Mouse (Mus musculus) MEL (cell line): ENCODE data around the gene Ndp.

Experiments
- BHLHE40 ChIP-seq: IDR thresholded peaks from 2 replicates; pipeline ENCODE4 v1.6.1; 2012; ENCODE audit warnings: low read depth, mild to moderate bottlenecking, inconsistent platforms, low read length, improper control_type of control experiment, borderline replicate concordance
- CHD1 ChIP-seq: IDR thresholded peaks from 2 replicates; pipeline ENCODE4 v1.6.1; 2012; ENCODE audit warnings: low read depth, mild to moderate bottlenecking, inconsistent platforms, low read length, improper control_type of control experiment
- CHD2 ChIP-seq: IDR thresholded peaks from 2 replicates; pipeline ENCODE4 v1.6.1; 2011; ENCODE audit warnings: low read length, improper control_type of control experiment
- CTCF ChIP-seq, 3 experiments: IDR thresholded peaks in 2 of 3; conservative IDR thresholded peaks in 1 of 3; 2 replicates each; pipeline ENCODE4 v1.5.1; 2011 to 2012; ENCODE audit warnings: low read length in 3 of 3, low read depth in 2 of 3, mild to moderate bottlenecking in 2 of 3, improper control_type of control experiment in 1 of 3, inconsistent platforms in 1 of 3, mixed read lengths in 1 of 3, moderate library complexity in 1 of 3; ENCODE audit not compliant: control insufficient read depth in 1 of 3, insufficient read depth in 1 of 3, poor library complexity in 1 of 3, severe bottlenecking in 1 of 3
- EP300 ChIP-seq, 2 experiments: IDR thresholded peaks; 2 replicates each; pipeline ENCODE4 v1.6.1; 2011; ENCODE audit warnings: improper control_type of control experiment in 2 of 2, low read length in 2 of 2, low read depth in 1 of 2, mild to moderate bottlenecking in 1 of 2
- MXI1 ChIP-seq: IDR thresholded peaks from 2 replicates; pipeline ENCODE4 v1.6.1; 2011; ENCODE audit warnings: mild to moderate bottlenecking, low read depth, low read length, improper control_type of control experiment
- POLR2A ChIP-seq, 2 experiments: IDR thresholded peaks; 2 replicates each; pipeline ENCODE4 v1.6.1; 2011 to 2012; ENCODE audit warnings: low read length in 2 of 2, mild to moderate bottlenecking in 2 of 2, control low read depth in 1 of 2, improper control_type of control experiment in 1 of 2, low read depth in 1 of 2, moderate library complexity in 1 of 2; ENCODE audit not compliant: control insufficient read depth in 1 of 2, insufficient read depth in 1 of 2, poor library complexity in 1 of 2
- RCOR1 ChIP-seq: IDR thresholded peaks from 2 replicates; pipeline ENCODE4 v1.6.1; 2012; ENCODE audit warnings: low read depth, mild to moderate bottlenecking, inconsistent platforms, low read length, improper control_type of control experiment
- TCF12 ChIP-seq: IDR thresholded peaks from 2 replicates; pipeline ENCODE4 v1.6.1; 2014; ENCODE audit warnings: low read depth, mild to moderate bottlenecking, inconsistent platforms, low read length, improper control_type of control experiment, moderate library complexity
- USF2 ChIP-seq, 2 experiments: IDR thresholded peaks; 2 replicates each; pipeline ENCODE4 v1.6.1; 2011 to 2012; ENCODE audit warnings: improper control_type of control experiment in 2 of 2, low read length in 2 of 2, borderline replicate concordance in 1 of 2, inconsistent platforms in 1 of 2, low read depth in 1 of 2, mild to moderate bottlenecking in 1 of 2; ENCODE audit not compliant: insufficient read depth in 1 of 2
- ZMIZ1 ChIP-seq: IDR thresholded peaks from 2 replicates; pipeline ENCODE4 v1.6.1; 2012; ENCODE audit warnings: low read depth, mild to moderate bottlenecking, inconsistent platforms, low read length, improper control_type of control experiment, moderate library complexity
- ZNF384 ChIP-seq: IDR thresholded peaks from 2 replicates; pipeline ENCODE4 v1.6.1; 2012; ENCODE audit warnings: low read depth, mild to moderate bottlenecking, inconsistent platforms, low read length, improper control_type of control experiment

DNA sequence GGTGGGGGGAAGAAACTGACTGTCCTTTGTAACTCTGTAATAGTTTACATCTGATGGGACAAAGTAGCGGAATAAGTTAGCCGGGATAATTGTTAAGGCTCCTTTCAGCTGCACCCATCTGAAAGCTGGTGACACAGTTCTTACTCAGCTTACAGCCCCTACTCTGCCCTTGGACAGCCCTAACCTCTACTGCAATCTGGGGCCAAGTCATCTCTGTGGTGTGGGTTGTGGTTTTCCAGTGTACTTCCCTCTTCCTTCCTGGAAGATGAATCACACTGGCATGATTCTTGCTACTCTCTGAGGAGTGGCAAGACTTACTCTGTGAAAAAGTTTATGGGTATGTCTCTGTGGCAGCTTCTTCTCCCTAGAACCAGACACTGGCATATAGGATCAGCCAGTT, 43.2 kb upstream of the Ndp start:
- no peak for TF ChIP-seq TCF12
- no peak for TF ChIP-seq EP300 (IDR thresholded peaks at IDR 0.05; ENCODE audit: low read depth in 1 of 2, low read length in 2 of 2)
- no peak for TF ChIP-seq POLR2A (IDR thresholded peaks at IDR 0.05; ENCODE audit: control insufficient read depth in 1 of 2, insufficient read depth in 1 of 2, low read depth in 1 of 2, low read length in 2 of 2, poor library complexity in 1 of 2)
- no peak for TF ChIP-seq ZMIZ1
- TF ChIP-seq USF2 (IDR thresholded peaks at IDR 0.05; ENCODE audit: borderline replicate concordance in 1 of 2, insufficient read depth in 1 of 2, low read depth in 1 of 2, low read length in 2 of 2): no peak
- no peak for TF ChIP-seq CTCF (IDR thresholded peaks at IDR 0.05 in 2 of 3, conservative IDR thresholded peaks at IDR 0.05 in 1 of 3; ENCODE audit: control insufficient read depth in 1 of 3, insufficient read depth in 1 of 3, low read depth in 2 of 3, low read length in 3 of 3, poor library complexity in 1 of 3, severe bottlenecking in 1 of 3)
- no peak for TF ChIP-seq ZNF384
- no peak for TF ChIP-seq BHLHE40
- TF ChIP-seq RCOR1: no peak
- TF ChIP-seq CHD1: no peak
- no peak for TF ChIP-seq CHD2
- no peak for TF ChIP-seq MXI1
